Mouse (Mus musculus) spleen, postnatal 10 days (tissue): ENCODE measurements at regions not wholly inside any gene's neighbourhood (a gene's known extent, or its start where the extent isn't known, plus 50 kb on each side); places are given as distances from the start of the nearest gene placed in this dataset.

ENCODE experiments used
- DNase-seq, 2 experiments: peaks; one replicate each; pipeline ENCODE4 v3.0.0; 2021 to 2022; ENCODE audit warnings: low spot score in 2 of 2

DNA sequence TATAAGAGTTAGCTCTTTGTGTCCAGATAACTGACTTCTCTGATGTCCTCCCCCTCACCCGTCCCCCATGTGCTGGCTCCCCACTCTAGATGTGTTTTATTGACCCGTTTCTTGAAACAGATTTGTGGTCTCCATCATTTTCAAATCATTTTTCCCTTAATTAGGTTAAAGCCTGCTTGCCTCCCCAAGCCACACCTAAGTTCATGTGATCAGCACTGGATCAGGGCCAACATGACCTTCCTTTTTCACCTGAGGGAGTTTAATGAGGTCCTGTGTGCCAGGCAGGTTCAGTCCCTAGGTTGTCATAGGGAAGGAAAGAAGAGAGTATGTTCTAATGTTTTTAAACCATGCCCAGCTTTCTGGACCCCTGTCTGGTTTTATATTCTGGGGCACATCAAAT, 390.9 kb upstream of the Slc35b3 start:
- no peak for DNase-seq

DNA sequence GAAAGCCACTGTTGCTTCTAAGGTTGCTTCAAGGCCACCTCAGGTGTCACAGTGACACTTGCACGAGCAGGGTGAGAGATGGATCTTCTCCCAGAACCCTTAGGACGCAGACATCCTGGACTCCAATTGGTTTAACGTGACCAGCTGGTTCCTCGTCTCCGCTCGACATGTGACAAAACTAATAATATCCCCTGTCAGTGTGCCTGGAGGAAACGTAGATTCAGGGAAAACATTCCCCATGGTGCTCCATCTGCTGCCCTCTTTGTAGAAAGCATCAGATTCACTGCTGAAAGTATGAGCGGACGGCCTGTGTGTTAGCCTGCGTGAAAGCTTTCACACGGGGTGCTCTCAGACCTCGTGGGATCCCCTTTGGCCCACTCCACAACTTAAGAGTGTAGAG, 390.0 kb upstream of the Slc35b3 start:
- no peak for DNase-seq

DNA sequence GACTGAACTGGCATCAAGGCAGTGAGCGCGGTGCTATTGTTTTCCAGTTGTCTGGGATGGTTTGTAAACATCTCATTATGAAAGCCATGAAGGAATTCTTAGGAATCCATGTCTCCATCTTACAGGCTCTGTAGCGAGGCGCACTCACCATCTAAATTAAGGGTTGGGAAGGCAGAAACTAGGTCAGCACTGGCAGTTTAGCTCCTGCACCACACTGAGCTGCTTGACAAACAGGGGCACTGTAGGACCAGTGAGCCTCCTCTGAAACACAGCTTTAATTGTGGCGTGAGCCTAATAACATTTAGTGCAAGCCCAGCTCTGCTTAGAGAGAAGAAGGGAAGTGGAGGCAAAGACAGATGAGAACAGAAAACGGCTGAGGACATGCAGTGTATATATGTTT, 387.1 kb upstream of the Slc35b3 start:
- DNase-seq = no peak

- DNase-seq = no peak
Observed at GRCm38 (mm10) chr13:39334874-39335273, 374.2 kb upstream of the Slc35b3 start.

- no peak for DNase-seq
Observed at GRCm38 (mm10) chr13:39329794-39330193, 369.1 kb upstream of the Slc35b3 start.

- DNase-seq = no peak
Observed at GRCm38 (mm10) chr13:39326176-39326575, 365.5 kb upstream of the Slc35b3 start.

DNA sequence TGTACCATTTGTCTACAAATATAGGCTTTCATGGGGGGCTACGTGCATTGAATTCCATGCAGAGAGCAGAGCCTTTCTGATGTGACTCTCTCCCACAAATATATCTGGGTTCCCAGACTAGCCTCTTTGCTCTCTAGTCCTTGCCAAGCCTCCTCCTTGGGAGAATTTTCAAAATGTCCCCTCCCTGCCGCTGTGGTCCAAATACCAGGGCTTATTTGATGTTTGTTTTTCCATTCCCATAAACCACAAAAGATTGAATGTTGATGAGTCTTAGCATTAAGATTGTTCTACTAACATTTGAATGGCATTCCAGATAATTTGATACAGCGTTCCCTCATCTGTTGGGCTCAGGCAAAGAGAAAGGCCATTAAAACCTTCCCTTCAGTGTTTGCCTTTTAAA, 360.4 kb upstream of the Slc35b3 start:
- DNase-seq = no peak

DNA sequence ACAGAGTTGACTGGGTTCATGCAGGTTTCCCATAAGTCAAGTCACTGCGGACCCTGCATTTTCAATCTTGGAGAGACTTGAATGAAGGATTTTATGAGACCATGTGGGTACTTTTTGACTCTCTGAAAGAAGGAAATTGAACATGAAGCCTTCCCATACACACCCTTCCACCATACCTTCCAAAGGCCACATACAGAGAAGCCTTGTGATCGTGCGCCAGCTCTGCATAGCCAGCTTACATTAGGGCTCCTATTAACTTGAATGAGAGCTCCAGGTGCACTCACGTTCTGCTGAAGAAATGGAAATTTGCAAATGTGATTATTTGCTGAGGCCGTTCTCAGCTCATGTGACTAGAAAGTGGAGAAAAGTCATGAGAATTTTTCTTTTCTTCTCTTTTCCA, 349.1 kb upstream of the Slc35b3 start:
- DNase-seq = no peak

- no peak for DNase-seq
Observed at GRCm38 (mm10) chr13:39307845-39308244, 347.2 kb upstream of the Slc35b3 start.

DNA sequence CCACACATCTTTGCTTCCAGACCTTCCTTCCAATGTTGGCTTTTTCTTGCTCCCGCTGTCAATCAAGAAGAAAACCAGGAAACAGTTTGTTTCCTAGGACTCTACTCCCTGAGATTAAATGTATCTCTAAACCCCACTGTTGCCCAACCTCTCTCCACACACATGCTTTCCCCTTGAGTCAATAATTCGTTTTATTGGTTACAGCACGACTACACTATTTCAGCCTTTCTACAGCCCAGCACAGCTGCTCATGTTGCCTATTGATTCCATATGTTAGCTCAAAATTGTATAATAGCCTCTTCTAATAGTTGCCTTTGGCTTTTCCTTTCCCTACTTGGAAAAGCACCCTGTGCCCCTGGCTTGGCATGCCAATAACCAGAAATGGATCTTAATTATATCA, 346.2 kb upstream of the Slc35b3 start:
- DNase-seq = no peak

DNA sequence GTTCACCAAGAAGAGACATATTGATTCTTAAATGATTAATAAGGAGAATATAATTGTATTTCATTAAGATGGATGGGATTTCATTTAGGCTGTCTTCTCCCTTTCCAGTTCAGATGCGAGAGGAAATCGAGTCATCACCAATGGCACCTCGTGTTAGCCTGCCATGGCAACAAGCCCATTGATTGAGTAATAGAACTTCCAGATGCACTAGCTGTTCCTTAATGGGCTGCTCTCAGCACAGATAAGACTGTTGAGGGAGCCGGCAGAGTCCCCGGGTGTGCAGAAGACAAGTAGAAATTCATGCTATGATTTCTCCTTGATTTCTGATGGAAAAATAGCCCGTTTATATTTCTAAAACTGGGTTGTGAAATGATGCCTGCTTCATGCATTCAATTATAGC, 336.5 kb upstream of the Slc35b3 start:
- DNase-seq = no peak

- no peak for DNase-seq
Observed at GRCm38 (mm10) chr13:39290216-39290960, 329.7 kb upstream of the Slc35b3 start.

GRCm38 (mm10) chr13:39282272-39282671, 321.6 kb upstream of the Slc35b3 start:
- no peak for DNase-seq

DNA sequence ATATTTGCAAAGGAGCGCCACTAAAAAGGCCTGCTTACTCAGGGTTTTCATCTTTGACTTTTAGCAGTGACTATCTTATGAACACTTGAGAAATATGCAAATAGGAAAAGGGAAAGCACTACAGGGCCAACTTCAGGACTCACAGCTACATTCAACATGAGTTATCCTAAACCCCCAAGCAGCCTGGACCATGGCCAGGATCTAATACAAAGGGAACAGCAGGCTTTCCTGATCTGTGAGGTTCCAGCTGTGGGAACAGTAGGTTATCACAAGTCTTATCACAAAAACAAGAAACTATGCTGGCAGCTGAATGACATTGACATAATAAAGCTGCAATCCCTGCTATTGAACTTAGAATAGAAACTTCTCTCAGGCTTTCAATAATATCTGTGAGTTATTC, 317.4 kb upstream of the Slc35b3 start:
- no peak for DNase-seq

GRCm38 (mm10) chr13:39266024-39266423, 305.3 kb upstream of the Slc35b3 start:
- DNase-seq = no peak

DNA sequence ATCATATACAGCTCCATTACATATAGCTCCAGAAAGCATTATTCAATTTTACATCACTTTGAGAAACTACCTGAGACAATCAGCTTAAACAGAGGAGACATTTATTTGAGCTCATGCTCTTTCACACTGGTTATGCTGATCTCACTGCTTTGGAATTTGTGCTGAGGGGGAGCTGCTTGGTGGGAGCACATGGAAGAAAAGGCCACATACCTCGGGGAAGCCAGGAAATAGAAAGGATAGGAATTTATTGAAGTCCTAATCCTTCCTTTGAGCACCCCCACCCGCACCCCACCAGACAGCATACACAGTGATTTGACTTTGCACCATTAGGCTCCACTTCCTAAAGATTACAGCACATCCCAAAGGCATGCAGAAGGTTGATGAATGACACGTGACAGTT, 296.0 kb upstream of the Slc35b3 start:
- DNase-seq = no peak

DNA sequence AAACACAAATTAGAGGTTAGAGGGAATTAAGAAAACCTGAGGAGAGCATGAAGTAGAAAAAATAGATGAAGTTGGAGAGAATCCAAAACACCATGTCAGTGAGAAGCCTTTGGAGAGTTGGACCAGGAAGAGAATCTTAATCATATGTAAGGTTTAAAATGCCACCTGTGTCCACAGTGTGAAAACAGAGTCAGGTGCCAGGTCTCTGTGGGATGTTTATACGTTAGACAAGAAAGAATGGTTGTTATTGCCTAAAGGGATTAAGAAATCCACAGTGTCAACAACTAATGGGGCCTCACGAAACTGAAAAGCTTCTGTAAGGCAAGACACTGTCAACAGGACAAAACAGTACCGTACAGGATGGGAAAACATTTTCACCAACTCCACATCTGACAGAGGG, 294.7 kb upstream of the Slc35b3 start:
- no peak for DNase-seq

GRCm38 (mm10) chr13:39252591-39252990, 291.9 kb upstream of the Slc35b3 start:
- no peak for DNase-seq

DNA sequence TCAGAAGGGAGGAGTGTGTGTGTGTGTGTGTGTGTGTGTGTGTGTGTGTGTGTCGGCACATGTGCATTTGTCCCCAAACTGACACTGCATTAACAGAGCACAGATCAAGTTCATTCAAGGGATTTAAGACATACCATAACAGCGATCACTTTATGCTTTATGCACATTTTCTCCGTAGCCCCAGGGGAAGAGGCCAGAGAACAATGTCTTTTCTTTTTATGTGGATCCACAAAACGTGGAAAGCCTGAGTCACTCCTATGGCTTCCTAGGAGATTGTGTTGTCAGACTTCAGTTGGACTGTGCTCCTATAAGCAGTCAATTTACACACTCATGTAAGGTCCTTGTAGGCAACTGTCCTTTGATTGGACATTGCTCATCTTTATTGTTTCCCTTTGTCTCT, 289.4 kb upstream of the Slc35b3 start:
- DNase-seq = no peak

DNA sequence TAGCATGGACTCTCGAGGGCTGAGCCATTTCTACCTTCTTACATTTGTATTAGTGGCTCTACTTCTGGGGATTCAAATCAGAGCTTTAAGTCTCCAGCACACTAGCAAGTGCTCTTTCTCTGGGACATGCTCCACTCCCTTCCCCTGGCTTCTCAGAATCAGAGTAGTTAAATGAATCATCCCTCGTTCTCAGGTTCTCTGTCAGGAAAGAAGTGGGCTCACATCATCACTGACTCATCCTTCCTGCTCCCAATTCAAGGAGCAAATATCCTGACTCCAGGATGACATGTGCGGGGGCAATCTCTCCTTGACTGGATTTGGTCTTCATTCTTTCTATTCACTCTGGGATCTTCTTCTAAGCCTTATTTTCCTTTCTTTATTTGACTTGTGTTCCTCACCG, 266.2 kb upstream of the Slc35b3 start:
- no peak for DNase-seq

- DNase-seq = no peak
Observed at GRCm38 (mm10) chr13:39225651-39226050, 265.0 kb upstream of the Slc35b3 start.

DNA sequence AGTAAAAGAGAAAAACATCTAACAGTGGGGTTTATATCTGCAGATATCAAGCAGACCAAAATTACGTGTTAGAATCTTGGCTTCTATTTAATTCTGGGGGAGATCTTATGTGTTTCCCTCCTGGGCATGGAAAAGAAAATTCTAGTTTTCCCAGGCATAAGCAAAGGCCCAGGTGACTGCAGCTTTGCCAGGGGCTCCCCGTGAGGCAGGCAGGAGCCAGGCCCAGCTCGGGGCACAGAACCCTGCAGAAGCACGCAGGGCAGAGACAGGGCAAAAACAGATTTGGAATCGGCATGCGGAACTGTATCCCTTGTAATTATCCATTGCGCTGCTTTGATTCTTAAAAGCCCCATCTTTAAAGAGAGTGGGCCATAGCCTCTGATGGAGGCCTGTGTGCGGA, 250.4 kb upstream of the Slc35b3 start:
- DNase-seq = no peak

DNA sequence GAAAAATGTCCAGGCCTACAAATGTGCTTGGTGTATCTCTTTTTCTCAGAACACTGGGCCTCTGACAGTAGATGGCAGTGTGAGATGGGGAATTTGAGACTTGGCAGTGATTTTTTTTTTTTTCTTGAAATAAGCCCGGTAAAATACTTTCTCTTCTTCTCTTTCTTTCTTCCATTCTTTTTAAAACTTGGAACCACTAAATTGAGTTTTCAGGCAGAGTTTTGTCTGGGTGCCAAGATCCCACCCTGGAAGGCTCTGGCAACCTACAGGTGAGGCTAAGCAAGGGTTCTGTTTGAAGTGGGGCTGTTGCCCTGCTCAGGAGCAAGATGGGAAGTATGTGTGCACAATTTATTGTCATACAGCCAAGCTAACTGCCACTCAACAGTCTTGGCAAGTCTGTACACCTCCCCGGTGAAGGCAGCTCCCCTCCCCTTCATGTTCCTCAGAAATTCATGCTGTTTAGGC, 223.1 kb upstream of the Slc35b3 start:
- DNase-seq = no peak

- no peak for DNase-seq
Observed at GRCm38 (mm10) chr13:39161980-39162379, 201.3 kb upstream of the Slc35b3 start.
